Mouse (Mus musculus) E14TG2a.4 (cell line): ENCODE measurements around the gene Gpkow.
"Not testable (repeated sequence)": the region's sequence is repeated elsewhere in the genome, so short reads cannot be mapped to it uniquely, and the experiment has no call there.

Experiments
- CTCF ChIP-seq: conservative IDR thresholded peaks from 2 replicates; pipeline ENCODE4 v1.5.1; 2014; ENCODE audit warnings: low read length
- POU5F1 ChIP-seq: IDR thresholded peaks from 2 replicates; pipeline ENCODE4 v1.6.1; 2014; ENCODE audit warnings: low read length, borderline replicate concordance

- not testable (repeated sequence) for TF ChIP-seq CTCF, POU5F1
Measured at GRCm38 (mm10) chrX:7716058-7716457, 19.1 kb downstream of the Gpkow start.
